Mouse (Mus musculus) hindbrain, embryonic 13.5 days (tissue): ENCODE results near the gene Ifnar1. TPM values are rescaled to one million over a fixed set of nuclear protein-coding genes. Genes with fewer than 3 reads are reported as not detected.
"Not testable (repeated sequence)": the region's sequence is repeated elsewhere in the genome, so short reads cannot be mapped to it uniquely, and the experiment has no call there.

Experiments
- ATAC-seq: fragments of 200-750 bp; cut with Nextera tagmentation; 2 replicates; pipeline ENCODE4 v1.8.0; 2017; ENCODE audit warnings: moderate TSS enrichment; ENCODE audit not compliant: low FRiP score
- H3K27ac ChIP-seq: fragments of 300-500 bp; sonication (generic); 2 replicates; pipeline ENCODE4 v1.5.1; 2015; ENCODE audit warnings: inconsistent platforms, mild to moderate bottlenecking, moderate library complexity
- H3K27me3 ChIP-seq: fragments of 300-500 bp; sonication (generic); 2 replicates; pipeline ENCODE4 v1.6.1; 2015; ENCODE audit warnings: mild to moderate bottlenecking, inconsistent platforms
- H3K36me3 ChIP-seq: fragments of 300-500 bp; sonication (generic); 2 replicates; pipeline ENCODE4 v1.6.1; 2015; ENCODE audit warnings: mild to moderate bottlenecking, inconsistent platforms
- H3K4me1 ChIP-seq: fragments of 300-500 bp; sonication (generic); replicated peaks from 2 replicates; pipeline ENCODE4 v1.6.1; 2015; ENCODE audit warnings: inconsistent platforms
- H3K4me2 ChIP-seq: fragments of 300-500 bp; sonication (generic); 2 replicates; pipeline ENCODE4 v1.6.1; 2015; ENCODE audit warnings: inconsistent platforms, mild to moderate bottlenecking, moderate library complexity
- H3K4me3 ChIP-seq: fragments of 300-500 bp; sonication (generic); 2 replicates; pipeline ENCODE4 v1.5.1; 2015; ENCODE audit warnings: mild to moderate bottlenecking, inconsistent platforms
- H3K9ac ChIP-seq: fragments of 300-500 bp; sonication (generic); 2 replicates; pipeline ENCODE4 v1.6.1; 2015; ENCODE audit warnings: mild to moderate bottlenecking, inconsistent platforms
- H3K9me3 ChIP-seq: fragments of 300-500 bp; sonication (generic); 2 replicates; pipeline ENCODE4 v1.6.1; 2016; ENCODE audit warnings: inconsistent platforms
- WGBS: fragments of 180-500 bp; shearing (Covaris S2); methylation state at CpG from one replicate; pipeline ENCODE4 v1.1.7; 2015; 5-methylcytosine and 5-hydroxymethylcytosine counted together
- polyA plus RNA-seq: library from polyadenylated mRNA; unstranded; fragments of >200 nt; fragmentation: Nextera tagmentation; extraction: Ambion mirVana; gene quantifications from 2 replicates; pipeline ENCODE4 v1.2.1, GENCODE M21; 2015

The Ifnar1 gene
- polyA plus RNA-seq, 1 experiment from 2014 or later: 48.4 TPM

DNA sequence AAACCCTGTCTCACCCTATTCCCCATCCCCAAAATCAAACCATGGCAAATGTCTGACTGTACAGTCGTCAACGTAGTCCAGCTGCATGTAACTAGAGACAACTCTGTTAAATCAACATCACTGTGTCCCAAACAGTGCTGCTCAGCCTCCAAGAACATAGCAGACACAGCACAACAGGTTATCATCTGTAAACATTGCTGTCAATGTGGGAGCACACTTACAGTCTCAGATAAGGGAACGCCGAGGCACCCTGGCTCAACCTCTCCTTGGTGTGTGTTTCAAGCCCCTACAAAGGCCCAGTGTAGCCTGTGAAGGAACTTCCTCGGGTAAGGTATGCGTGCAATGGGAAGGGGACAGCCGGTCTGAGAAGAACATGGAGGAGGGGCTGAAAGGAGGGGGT is 32.0 kb downstream of the Ifnar1 start:
- ATAC-seq: no peak
- no peak overlapping the region for H3K4me2 ChIP-seq
- WGBS: 87% methylated on average over 7 of the region's 7 CpGs
- no peaks in the 10 kb centered on the region for H3K27me3 ChIP-seq
- H3K4me1 ChIP-seq: no peaks in the 10 kb centered on the region
- no peak overlapping the region for H3K9ac ChIP-seq
- H3K9me3 ChIP-seq: no peaks in the 10 kb centered on the region
- no peak overlapping the region for H3K27ac ChIP-seq
- H3K4me3 ChIP-seq: no peak overlapping the region
- no peaks in the 10 kb centered on the region for H3K36me3 ChIP-seq

DNA sequence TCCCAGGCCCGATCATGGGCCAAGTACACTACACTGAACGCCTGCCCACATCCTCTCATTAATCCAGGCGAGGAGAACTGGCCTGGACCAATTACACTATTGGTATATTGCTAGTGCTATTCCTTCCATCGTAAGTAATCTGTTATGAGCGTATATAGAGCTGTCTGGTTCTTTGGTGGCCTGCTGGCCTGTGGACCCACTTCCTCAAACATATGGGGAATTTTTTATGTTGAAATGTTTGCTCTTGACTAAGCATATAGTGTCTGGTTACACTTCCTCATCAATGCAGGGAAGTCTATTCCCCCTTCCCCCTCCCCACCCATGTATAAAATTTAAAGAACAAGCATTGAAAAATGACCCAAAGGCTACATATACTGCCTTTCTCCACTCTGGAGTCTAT is 37.0 kb downstream of the Ifnar1 start:
- Histone ChIP-seq H3K27ac (no peak overlapping the region), H3K4me3 (no peak overlapping the region), H3K36me3 (no peaks in the 10 kb centered on the region), H3K9me3 (no peaks in the 10 kb centered on the region), H3K9ac (no peak overlapping the region), H3K4me2 (no peak overlapping the region), H3K4me1 (no peaks in the 10 kb centered on the region), H3K27me3 (no peaks in the 10 kb centered on the region)
- no peak for ATAC-seq
- 91% methylated on average over 5 of the region's 5 CpGs for WGBS

DNA sequence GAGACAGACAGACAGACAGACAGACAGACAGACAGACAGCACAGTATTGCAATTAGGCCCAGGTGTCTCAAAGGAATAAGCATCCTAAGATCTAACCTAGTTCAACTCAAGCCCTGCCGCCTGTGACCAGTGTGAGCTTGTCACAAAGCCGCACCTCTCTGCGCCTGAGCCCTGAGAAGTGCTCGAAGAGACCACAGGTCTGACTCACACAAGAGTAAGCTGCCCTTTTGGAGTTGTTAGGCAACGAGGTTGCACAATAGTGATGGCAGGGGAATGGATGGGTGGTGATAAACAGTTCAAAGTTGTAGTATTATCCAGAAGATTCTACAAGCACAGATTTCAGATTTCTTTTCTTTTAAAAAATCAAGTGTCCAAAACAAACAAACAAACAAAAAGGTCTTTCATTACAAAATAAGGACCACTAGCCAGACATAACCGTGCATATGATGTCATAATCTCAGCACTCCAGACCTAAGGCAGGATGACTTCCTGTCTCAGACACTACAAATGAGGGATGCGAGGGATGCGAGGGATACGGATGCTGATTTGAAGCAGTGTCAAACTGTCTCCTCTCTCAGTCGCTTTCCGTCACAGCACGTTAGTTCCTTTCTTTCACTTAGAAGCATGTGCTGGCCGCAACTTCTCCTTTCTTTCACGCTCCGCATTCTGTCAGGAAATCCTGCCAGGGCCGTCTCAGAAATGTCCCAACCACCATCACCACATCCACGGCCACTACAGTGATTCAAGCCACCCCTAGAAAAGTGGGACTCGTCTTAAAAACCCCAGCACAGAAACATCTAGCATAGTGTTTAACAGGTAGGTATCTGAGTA is 37.7 kb downstream of the Ifnar1 start:
- Histone ChIP-seq H3K4me1 (no peaks in the 10 kb centered on the region), H3K4me2 (no peak overlapping the region), H3K4me3 (no peak overlapping the region), H3K27me3 (no peaks in the 10 kb centered on the region), H3K27ac (no peak overlapping the region), H3K9me3 (no peaks in the 10 kb centered on the region), H3K36me3 (no peaks in the 10 kb centered on the region), H3K9ac (no peak overlapping the region)
- WGBS: 60% methylated on average over 18 of the region's 18 CpGs
- no peak for ATAC-seq

DNA sequence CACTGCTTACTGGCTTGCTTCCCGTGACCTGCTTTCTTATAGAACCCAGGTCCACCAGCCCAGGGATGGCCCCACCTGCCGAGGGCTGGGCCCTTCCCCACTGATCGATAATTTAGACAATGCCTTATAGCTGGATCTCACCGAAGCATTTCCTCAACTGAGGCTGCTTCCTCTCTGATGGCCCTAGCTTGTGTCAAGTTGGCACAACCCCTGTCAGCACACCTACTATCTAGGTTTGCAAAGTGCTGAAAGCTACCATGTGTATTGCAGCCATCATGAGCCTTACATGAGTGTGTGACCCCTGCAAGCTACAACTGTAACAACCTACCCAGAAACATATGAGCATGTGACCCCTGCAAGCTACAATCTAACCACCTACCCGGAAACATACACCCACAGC is 39.2 kb downstream of the Ifnar1 start:
- no peak overlapping the region for H3K9ac ChIP-seq
- H3K27me3 ChIP-seq: no peaks in the 10 kb centered on the region
- H3K36me3 ChIP-seq: no peaks in the 10 kb centered on the region
- WGBS: 83% methylated on average over 5 of the region's 5 CpGs
- H3K4me2 ChIP-seq: no peak overlapping the region
- no peaks in the 10 kb centered on the region for H3K4me1 ChIP-seq
- H3K9me3 ChIP-seq: no peaks in the 10 kb centered on the region
- H3K27ac ChIP-seq: no peak overlapping the region
- H3K4me3 ChIP-seq: no peak overlapping the region
- ATAC-seq: no peak

DNA sequence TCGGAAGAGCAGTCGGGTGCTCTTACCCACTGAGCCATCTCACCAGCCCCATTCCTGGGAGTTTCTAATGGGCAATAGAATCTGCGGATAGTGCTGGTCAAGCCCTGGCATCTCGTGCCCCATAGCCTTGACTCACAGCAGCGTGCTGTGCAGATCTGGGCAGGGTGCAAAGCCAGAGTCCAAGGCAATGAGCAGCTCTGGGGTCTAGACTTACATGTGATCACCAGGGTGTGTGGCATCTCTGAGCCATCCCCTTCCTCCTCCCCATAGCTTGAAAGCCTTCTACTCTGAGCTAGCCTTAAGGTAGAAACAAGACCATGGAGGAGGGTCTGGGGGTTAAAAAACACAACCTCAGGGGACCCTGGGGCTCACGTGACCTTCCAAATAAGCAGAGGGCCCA is 41.2 kb downstream of the Ifnar1 start:
- 95% methylated on average over 6 of the region's 6 CpGs for WGBS
- H3K27ac ChIP-seq: no peak overlapping the region

DNA sequence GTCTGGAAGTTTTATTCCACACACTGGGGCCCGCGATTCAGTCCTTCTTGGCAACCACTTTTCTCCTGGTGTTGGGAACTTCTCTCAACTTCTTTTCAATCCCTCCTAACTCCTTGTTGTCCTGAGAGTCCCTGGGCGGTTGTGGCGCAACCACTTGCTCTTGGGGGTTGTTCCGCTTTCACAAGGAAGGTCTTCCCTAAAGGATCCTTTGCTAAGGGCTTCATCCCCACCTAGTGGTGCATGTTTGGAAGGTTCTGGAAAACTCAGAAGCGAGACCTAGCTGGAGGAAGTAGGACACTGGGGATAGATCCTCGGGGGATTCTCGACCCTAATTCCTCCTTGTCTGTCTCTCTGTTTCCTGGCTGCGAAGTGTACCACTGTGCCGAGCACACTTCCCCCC is 42.0 kb downstream of the Ifnar1 start:
- Histone ChIP-seq H3K27ac (no peak overlapping the region), H3K9ac (no peak overlapping the region), H3K36me3 (no peaks in the 10 kb centered on the region), H3K27me3 (no peaks in the 10 kb centered on the region), H3K9me3 (no peaks in the 10 kb centered on the region), H3K4me3 (no peak overlapping the region), H3K4me2 (no peak overlapping the region), H3K4me1 (no peaks in the 10 kb centered on the region)
- no peak for ATAC-seq
- WGBS: 78% methylated on average over 10 of the region's 10 CpGs

More for the DNA sequence above, 41.2 kb downstream of the Ifnar1 start:
- no peaks in the 10 kb centered on the region for H3K4me1 ChIP-seq
- ATAC-seq: no peak
- H3K9ac ChIP-seq: no peak overlapping the region
- H3K27me3 ChIP-seq: no peaks in the 10 kb centered on the region
- H3K4me2 ChIP-seq: no peak overlapping the region
- no peaks in the 10 kb centered on the region for H3K36me3 ChIP-seq
- H3K9me3 ChIP-seq: no peaks in the 10 kb centered on the region
- H3K4me3 ChIP-seq: no peak overlapping the region

DNA sequence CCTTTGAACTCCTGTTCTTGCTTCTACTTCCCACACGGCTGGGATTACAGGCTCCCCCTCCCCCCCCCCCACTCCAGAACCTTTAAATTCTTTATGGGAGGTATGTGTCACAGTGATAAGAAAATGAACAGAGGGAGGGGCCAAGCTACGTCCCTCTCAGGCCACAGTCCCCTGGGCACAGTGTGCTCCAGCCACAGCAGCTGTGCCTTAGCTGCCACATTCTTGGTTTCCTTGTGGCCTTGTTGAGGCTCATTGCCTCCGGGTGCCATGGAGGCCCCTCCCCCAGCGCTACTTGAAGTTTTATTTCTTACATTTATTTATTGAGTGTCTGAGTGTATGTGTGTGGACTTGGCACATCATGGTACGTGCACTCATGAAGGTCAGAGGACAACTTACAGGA is 42.5 kb downstream of the Ifnar1 start:
- H3K27ac ChIP-seq: no peak overlapping the region
- no peak for ATAC-seq
- no peaks in the 10 kb centered on the region for H3K27me3 ChIP-seq
- H3K4me2 ChIP-seq: no peak overlapping the region
- 67% methylated on average over 5 of the region's 5 CpGs for WGBS
- no peaks in the 10 kb centered on the region for H3K36me3 ChIP-seq
- no peaks in the 10 kb centered on the region for H3K4me1 ChIP-seq
- no peak overlapping the region for H3K4me3 ChIP-seq
- no peak overlapping the region for H3K9ac ChIP-seq
- no peaks in the 10 kb centered on the region for H3K9me3 ChIP-seq

DNA sequence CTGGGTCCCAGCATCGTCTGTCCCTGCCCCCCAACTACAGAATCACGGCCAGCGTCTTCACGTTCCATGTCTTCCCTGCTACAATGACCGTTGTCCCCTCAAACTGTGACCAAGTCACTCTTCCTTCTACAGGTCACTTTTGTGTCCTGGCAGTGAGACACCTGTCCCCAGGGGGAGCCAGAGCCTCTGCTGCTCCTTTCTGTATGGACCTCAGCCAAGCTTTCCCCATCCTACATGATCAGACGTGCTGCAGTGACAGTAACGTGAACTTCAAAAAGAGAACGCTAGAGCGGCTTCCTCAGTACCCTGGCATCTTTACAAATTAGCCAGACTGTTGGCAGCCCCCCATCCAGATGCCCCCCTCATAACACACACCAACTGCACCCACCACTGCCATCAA is 43.5 kb downstream of the Ifnar1 start:
- ATAC-seq: no peak

DNA sequence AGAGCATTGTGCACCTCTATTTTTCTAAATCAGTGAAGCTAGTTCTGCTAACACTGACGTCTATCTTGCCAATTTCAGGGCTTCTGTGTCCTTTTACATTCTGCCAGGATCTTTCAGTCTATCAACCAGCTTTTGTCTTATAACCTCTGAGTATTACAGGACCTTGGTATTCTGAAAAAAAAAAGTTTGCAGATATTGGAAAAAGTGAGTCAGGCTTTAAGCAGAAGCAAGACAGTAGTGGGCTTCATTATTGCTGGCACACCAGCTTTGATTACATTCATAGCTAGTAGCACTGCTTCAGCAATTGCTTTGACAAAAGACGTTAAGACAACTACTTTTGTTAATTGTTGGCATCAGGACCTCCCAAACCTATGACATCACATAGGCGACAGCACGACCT is 45.8 kb downstream of the Ifnar1 start:
- ATAC-seq, H3K9me3 ChIP-seq: not testable (repeated sequence)

More for the DNA sequence above, 43.5 kb downstream of the Ifnar1 start:
- no peak overlapping the region for H3K4me2 ChIP-seq
- no peaks in the 10 kb centered on the region for H3K27me3 ChIP-seq
- no peaks in the 10 kb centered on the region for H3K9me3 ChIP-seq
- H3K27ac ChIP-seq: no peak overlapping the region
- H3K36me3 ChIP-seq: no peaks in the 10 kb centered on the region
- no peak overlapping the region for H3K9ac ChIP-seq
- 91% methylated on average over 9 of the region's 9 CpGs for WGBS
- H3K4me1 ChIP-seq: no peaks in the 10 kb centered on the region
- no peak overlapping the region for H3K4me3 ChIP-seq

DNA sequence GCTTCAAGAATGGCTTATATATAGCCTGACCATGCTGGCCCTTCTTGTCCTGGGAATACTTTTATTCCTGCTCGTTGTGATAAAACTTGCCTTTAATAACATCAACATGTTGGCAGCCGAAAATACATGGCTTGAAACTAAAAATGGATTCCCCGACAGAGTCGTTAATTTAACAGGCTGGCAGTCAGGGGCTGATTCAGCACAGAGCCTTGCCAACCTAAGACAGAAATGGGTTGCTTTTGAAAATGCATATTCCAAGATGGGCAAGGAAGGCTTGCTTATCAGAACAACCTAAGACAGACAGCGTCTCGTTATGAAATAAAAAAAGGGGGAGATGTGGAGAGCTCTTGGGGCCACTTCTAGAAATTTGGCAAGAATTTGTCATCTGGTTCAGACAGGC is 46.8 kb downstream of the Ifnar1 start:
- Histone ChIP-seq H3K9me3 (no peaks in the 10 kb centered on the region), H3K4me1 (no peaks in the 10 kb centered on the region), H3K36me3 (no peaks in the 10 kb centered on the region), H3K4me3 (no peak overlapping the region), H3K27ac (no peak overlapping the region), H3K27me3 (no peaks in the 10 kb centered on the region), H3K4me2 (no peak overlapping the region), H3K9ac (no peak overlapping the region)
- 90% methylated on average over 6 of the region's 6 CpGs for WGBS
- ATAC-seq: no peak

More for the DNA sequence above, 45.8 kb downstream of the Ifnar1 start:
- H3K4me3 ChIP-seq, H3K27ac ChIP-seq, H3K36me3 ChIP-seq, H3K9ac ChIP-seq, H3K4me2 ChIP-seq, H3K4me1 ChIP-seq, H3K27me3 ChIP-seq: not testable (repeated sequence)
- WGBS: 68% methylated on average over 4 of the region's 4 CpGs

DNA sequence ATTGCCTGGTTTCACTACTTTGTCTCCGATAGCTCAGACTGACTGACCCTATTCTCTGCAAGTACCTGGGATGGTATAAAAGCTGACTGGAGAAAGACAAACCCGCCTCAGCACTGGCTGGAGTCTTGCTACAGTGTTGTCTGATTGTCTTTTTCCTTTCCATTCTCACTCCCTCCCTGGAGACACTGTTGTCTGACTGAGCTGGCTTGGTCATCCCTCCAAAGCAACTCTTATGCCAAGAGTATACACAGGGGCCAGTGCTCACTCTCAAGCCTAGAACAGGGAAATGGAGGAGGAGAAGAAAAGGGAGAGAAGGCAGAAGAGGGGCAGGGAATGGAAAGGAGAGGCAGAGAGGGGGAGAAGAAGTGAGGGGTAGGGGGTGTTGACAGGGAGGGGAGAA is 47.4 kb downstream of the Ifnar1 start:
- Histone ChIP-seq H3K27me3 (no peaks in the 10 kb centered on the region), H3K4me2 (no peak overlapping the region), H3K36me3 (no peaks in the 10 kb centered on the region), H3K9me3 (no peaks in the 10 kb centered on the region), H3K4me3 (no peak overlapping the region), H3K9ac (no peak overlapping the region), H3K4me1 (no peaks in the 10 kb centered on the region), H3K27ac (no peak overlapping the region)
- 39% methylated on average over 2 of the region's 2 CpGs for WGBS
- ATAC-seq: no peak

DNA sequence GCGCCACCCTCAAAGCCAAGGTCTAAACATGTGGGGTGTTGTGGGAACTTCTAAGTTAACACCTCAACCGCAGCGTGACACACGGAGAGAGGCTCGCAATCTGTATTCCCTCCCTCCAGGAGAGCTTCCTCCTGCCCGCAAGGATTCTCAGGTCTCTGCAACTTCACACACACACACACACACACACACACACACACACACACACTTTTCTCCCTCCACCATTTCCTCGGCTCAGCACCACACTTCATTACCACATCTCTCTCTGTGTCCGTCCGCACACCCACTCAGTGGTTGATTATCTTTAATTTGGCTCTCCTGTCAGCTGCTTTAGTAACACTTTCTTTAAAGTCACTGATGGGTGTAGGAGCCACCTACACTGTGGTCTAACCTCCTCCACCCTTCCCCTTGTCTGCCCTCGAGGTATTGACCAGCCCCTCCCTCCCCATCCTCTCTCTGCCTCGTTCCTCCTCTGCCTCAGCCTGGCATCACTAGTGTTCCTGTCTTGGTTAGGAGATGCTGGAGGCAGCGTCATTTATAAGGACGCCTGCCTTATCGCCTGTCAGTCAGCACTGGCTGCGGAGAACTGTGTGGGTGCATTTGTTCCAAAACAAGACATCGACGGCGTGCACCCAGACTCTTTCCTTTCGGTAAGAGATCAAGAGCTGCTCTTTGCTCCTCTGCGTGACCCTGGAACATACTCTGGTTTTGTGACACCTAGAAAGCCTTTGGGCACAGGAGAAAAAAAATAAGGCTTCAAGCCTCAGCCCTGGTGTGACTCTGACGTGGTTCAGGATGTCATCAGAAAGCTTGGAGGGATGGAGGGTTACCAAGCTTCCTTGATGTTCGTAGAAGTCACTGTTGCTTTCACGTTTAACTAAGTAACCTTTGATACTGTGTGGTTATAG is 48.3 kb downstream of the Ifnar1 start:
- no peaks in the 10 kb centered on the region for H3K9me3 ChIP-seq
- no peak overlapping the region for H3K4me2 ChIP-seq
- H3K4me1 ChIP-seq: no peaks in the 10 kb centered on the region
- no peak overlapping the region for H3K9ac ChIP-seq
- no peaks in the 10 kb centered on the region for H3K27me3 ChIP-seq
- H3K4me3 ChIP-seq: no peak overlapping the region
- no peak for ATAC-seq
- no peaks in the 10 kb centered on the region for H3K36me3 ChIP-seq
- 74% methylated on average over 23 of the region's 23 CpGs for WGBS
- H3K27ac ChIP-seq: no peak overlapping the region
